Mouse (Mus musculus) olfactory bulb, adult 2 months (tissue): ENCODE measurements around the gene Kcnab3.

Source experiments
- CTCF ChIP-seq: fragments of 200-500 bp; IDR thresholded peaks from 2 replicates; pipeline ENCODE4 v1.5.1; 2012; ENCODE audit warnings: low read depth, mild to moderate bottlenecking, low read length, moderate library complexity; ENCODE audit not compliant: insufficient read depth
- POLR2A ChIP-seq: fragments of 200-500 bp; IDR thresholded peaks from 2 replicates; pipeline ENCODE4 v1.6.1; 2012; ENCODE audit warnings: mild to moderate bottlenecking, low read depth, low read length, moderate library complexity; ENCODE audit not compliant: insufficient read depth

- TF ChIP-seq POLR2A (no peak), CTCF (no peak)
Measured at GRCm38 (mm10) chr11:69356544-69356943, 30.5 kb downstream of the Kcnab3 start.
